Mouse (Mus musculus) natural killer cell, adult 2 months (primary cell): ENCODE data around the gene Tes3-ps.

Experiments
- DNase-seq, 2 experiments: peaks; one replicate each; pipeline ENCODE4 v3.0.0; 2022; ENCODE audit warnings: low spot score in 2 of 2

The Tes3-ps gene

DNA sequence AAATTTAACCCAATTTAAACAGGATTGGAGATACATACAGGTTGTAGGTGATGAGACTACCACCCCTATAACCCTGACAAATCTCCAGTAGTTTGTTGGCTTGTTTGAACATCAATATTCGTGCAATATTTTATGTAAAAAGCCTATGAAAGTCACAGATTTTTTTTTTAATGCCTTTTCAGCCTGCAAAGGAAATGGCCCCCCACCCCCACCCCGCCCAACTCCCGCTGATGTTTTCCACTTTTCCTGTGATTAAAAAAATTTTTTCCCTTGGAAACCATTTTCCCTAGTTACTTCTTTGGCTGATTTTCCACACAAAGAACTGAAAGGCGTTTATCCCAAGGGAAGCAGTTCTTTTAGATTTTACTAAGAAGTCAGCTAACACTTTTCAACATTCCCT lies 11.4 kb downstream of the Tes3-ps start, which contains the start of gene Ecm2:
TSS of gene Ecm2 (plus strand) at position 301 of the 400 bp plus-strand sequence.
- DNase-seq, result no peak

DNA sequence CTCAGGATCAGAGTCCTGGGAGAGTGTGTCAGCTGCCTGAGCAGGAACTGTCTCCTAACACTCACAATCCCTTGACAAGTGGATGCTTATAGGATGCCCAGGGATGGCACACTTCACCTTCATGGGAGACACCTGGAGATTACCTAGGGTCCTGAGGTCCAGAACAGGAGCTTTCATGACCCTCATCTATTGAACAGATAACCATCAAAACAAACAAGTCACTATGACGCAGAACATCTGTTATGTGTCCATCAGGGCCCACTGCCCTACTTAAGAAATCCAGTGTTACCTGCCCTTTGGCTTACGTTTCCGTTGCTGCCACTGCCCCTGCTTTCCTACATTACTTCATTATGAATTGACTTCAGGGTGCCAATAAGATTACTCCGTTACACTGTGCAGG lies 12.7 kb downstream of the Tes3-ps start:
- DNase-seq, result no peak

DNA sequence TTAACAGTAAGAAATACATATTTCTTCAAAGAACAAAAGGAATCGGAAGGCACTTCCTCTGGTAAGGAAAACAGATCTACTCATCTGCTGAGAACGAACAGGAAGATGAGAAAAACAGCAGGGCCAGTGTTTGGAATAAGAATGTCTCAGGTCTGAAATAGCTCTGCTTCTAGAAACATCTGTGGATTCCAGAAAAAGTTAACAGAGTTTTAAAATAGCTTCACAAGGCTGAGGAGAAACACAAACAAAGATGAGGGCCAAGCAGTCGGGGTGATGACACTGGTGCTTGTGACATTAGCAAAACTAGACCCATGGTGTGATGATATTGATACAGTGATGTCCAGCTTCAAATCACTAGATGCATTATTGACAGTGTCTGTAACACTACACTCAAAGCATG lies 14.1 kb downstream of the Tes3-ps start:
- no peak for DNase-seq

DNA sequence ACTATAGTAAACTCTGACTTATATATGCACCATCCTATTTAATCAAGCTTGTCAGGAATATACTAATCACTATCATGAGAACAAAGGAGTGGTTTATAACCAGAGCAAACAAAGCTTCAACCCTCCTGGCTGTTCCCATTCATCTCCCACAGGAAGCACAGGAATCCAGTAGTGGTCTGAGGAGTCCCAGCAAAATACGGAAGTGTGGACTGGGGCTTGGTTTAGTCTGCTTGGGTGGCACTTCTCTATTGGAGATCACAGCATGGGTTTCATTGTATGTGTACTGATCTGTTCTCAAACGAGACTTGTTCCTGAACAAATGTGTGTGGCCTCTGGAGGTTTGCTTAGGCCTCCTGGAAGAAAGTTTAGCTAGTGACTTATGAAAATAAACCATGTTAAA lies 25.6 kb downstream of the Tes3-ps start:
- DNase-seq, result no peak

DNA sequence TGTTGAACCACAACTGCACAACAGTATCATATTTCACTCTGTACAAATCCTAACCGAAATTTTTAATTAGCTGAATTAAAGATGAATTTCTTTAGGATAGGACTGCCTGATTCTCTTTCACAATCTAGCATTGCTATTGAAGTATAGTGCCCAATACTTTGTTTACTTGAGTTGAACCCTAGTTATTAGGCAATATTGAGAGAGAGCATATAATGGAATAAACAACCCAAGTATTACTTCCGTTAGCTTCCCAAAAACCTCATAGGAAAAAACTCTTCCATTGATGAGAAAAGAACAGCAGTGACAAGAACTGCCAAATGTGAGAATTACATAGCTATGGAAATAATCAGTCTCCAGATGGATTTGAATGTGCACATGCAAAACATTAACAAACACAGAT lies 33.1 kb downstream of the Tes3-ps start:
- DNase-seq, result no peak

DNA sequence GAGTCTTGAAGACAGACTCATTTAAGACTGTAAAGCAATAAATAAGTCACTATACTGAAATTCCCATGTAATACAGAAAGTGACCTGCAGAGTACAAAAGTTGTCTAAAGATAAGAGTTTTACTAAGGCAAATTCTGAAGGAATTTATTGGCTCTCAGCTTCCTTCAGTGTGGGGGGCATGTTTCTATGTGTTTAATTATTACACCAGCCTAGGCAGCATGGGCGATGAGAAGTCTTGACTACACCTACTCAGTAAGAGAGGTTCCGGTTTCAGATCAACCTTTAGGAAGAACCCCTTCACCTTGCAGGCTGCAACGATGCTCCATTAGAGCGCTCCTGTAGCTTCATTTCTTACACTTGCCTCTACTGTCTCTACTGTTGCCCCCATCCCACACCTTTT lies 37.5 kb downstream of the Tes3-ps start:
- no peak for DNase-seq

DNA sequence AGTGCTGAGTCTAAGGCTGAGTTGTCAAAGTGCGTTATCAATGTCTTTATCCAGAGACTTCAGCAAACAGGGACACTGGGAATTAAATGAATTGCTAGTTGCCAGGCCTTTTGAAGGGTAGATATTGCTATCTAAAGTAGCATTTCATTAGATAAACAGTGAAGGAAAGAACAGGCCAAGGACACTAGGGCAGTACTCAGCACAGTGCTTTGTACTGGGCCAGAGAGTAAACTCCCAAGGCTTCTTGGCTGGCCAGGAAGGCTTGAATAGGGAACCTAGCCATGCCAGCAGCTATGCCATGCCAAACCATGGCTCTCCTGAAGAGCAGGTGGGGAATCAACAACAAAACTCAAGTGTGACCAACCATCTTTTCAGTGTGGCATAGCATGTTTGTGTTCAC lies 43.8 kb downstream of the Tes3-ps start:
- DNase-seq, result no peak

DNA sequence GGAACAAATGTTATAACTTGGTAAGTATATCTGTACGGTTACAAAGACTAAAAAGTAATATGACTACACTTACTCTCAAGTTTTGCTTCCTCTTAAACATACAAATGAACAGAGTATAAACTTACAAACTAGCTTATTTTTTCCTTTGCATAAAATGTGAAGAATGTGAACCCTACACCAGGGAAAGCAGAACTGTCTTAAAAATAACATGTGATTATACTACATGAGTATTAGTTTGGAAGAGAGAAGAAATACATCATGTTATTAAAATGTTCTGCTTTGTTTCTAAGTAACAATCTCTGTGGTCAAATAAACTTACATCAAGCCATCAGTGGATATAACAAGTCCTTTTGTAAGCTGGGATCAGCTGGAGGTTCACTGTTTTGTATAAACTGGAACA lies 45.6 kb downstream of the Tes3-ps start:
- no peak for DNase-seq

DNA sequence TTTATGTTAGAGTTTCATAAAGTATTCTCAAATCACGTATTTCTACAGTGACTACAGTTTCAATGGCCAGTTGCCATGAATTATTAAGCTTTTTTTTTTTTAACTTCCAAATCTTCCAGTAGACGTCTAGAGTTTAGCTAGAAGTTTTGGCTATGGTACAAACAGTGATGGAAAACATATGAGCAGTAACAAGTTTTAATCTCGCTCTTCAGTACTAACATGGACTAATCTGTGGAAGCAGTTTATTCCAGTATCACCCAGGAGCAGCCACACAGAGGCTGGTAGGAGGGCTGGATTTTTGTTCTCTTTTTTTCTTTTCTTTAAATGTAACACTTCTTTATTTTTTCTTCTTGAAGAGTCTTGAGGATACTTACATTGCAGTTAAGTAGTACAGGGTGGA lies 51.2 kb downstream of the Tes3-ps start, which contains the start of gene Aspn:
TSS of gene Aspn (plus strand) at position 165 of the 400 bp plus-strand sequence.
- DNase-seq, result no peak

DNA sequence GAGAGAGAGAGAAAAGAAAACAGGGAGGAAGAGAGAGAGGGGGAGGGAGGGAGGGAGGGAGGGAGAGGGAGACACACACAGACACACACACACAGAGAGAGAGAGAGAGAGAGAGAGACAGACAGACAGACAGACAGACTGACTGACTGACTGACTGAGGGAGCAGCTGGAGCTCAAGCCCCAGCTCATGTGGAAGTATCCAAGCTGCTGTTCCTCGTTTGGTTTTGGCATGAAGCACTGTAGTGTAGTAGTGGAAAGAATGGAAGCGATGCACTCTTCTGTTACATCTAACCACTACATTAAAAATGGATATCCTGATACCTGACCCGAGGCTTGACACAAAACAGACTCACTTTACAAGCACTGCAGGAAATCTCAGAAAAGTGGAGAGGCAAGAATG lies 52.5 kb downstream of the Tes3-ps start:
- no peak for DNase-seq
